Mouse (Mus musculus): ENCODE results near the gene Fermt2. TPM values are rescaled to one million over a fixed set of nuclear protein-coding genes. Genes with fewer than 3 reads are reported as not detected.

Fermt2 gene
- polyA plus RNA-seq, 1 experiment from 2014 or later: 60.5 TPM

- ATAC-seq: no peak
- Histone ChIP-seq H3K4me2 (no peak overlapping the region), H3K4me3 (no peak overlapping the region), H3K9ac (no peak overlapping the region), H3K9me3 (replicated peaks) (no peaks in the 10 kb centered on the region), H3K27ac (no peak overlapping the region), H3K4me1 (no peaks in the 10 kb centered on the region), H3K27me3 (no peaks in the 10 kb centered on the region), H3K36me3 (ENCODE audit: poor library complexity, severe bottlenecking) (no peaks in the 10 kb centered on the region)
- WGBS: 87% methylated on average over 3 of the region's 3 CpGs
Measured at GRCm38 (mm10) chr14:45418553-45418952, 111.4 kb downstream of the Fermt2 start.

GRCm38 (mm10) chr14:45416265-45416664, 113.7 kb downstream of the Fermt2 start:
- Histone ChIP-seq H3K9me3 (replicated peaks) (no peaks in the 10 kb centered on the region), H3K9ac (no peak overlapping the region), H3K36me3 (ENCODE audit: poor library complexity, severe bottlenecking) (no peaks in the 10 kb centered on the region), H3K27me3 (no peaks in the 10 kb centered on the region), H3K27ac (no peak overlapping the region), H3K4me3 (no peak overlapping the region), H3K4me2 (no peak overlapping the region), H3K4me1 (no peaks in the 10 kb centered on the region)
- WGBS: 93% methylated on average over 4 of the region's 4 CpGs
- ATAC-seq: no peak

Other genes starting within 250 kb of the Fermt2 start
- 23.7 and 31.7 TPM in 2 replicates for gene Ero1l, start 211.3 kb downstream of the Fermt2 start, polyA plus RNA-seq (2015; fragmentation: Nextera tagmentation; extraction: Ambion mirVana)
- 200 and 220 TPM in 2 replicates for gene Psmc6, start 200.3 kb downstream of the Fermt2 start, polyA plus RNA-seq (2015; fragmentation: Nextera tagmentation; extraction: Ambion mirVana)
- gene Styx, start 179.0 kb downstream of the Fermt2 start, polyA plus RNA-seq (2015; fragmentation: Nextera tagmentation; extraction: Ambion mirVana): 49.3 and 50.9 TPM in 2 replicates
- gene Gnpnat1, start 125.2 kb downstream of the Fermt2 start, polyA plus RNA-seq (2015; fragmentation: Nextera tagmentation; extraction: Ambion mirVana): 24.1 and 25.0 TPM in 2 replicates
- 12.4 and 13.4 TPM in 2 replicates for gene Ddhd1, start 128.0 kb upstream of the Fermt2 start, polyA plus RNA-seq (2015; fragmentation: Nextera tagmentation; extraction: Ambion mirVana)